Mouse (Mus musculus): ENCODE data around the gene Nfic. TPM values are rescaled to one million over a fixed set of nuclear protein-coding genes. Genes with fewer than 3 reads are reported as not detected.

Gene Nfic
- polyA plus RNA-seq, 1 experiment from 2014 or later, result 100.0 TPM

- H3K9me3 ChIP-seq (ENCODE audit: control insufficient read depth, low read length), result no peaks in the 10 kb centered on the region
- peaks cover 17% of the 10 kb centered on the region for H3K4me1 ChIP-seq (ENCODE audit: control insufficient read depth, insufficient read depth, low read length)
- peak overlapping the region; percentile 88 for H3K4me3 ChIP-seq (ENCODE audit: low read depth, low read length)
- H3K27me3 ChIP-seq (replicated peaks; ENCODE audit: control insufficient read depth, insufficient read depth, low read length), result no peaks in the 10 kb centered on the region
- DNase-seq (ENCODE audit: low spot score), result no peak
- ATAC-seq (ENCODE audit: low read depth), result no peak
- H3K9ac ChIP-seq (ENCODE audit: low read depth, low read length), result peak overlapping the region; percentile 95
- peaks cover 33% of the 10 kb centered on the region for H3K36me3 ChIP-seq (ENCODE audit: control insufficient read depth, insufficient read depth, low read length)
- WGBS, result 24% methylated on average over 6 of the region's 6 CpGs
- H3K4me2 ChIP-seq (ENCODE audit: low read depth, low read length), result peak overlapping the region; percentile 92
- H3K27ac ChIP-seq (replicated peaks; ENCODE audit: low read depth, low read length), result no peak overlapping the region
These were observed 78.7 kb downstream of the Nfic start for GRCm38 (mm10) chr10:81376561-81377361.

GRCm38 (mm10) chr10:81375322-81375721 lies 80.1 kb downstream of the Nfic start:
- Histone ChIP-seq H3K9me3 (ENCODE audit: control insufficient read depth, low read length) (no peaks in the 10 kb centered on the region), H3K36me3 (ENCODE audit: control insufficient read depth, insufficient read depth, low read length) (peaks cover 47% of the 10 kb centered on the region), H3K4me3 (ENCODE audit: low read depth, low read length) (no peak overlapping the region), H3K27me3 (replicated peaks; ENCODE audit: control insufficient read depth, insufficient read depth, low read length) (no peaks in the 10 kb centered on the region), H3K27ac (replicated peaks; ENCODE audit: low read depth, low read length) (no peak overlapping the region), H3K4me1 (ENCODE audit: control insufficient read depth, insufficient read depth, low read length) (peaks cover 17% of the 10 kb centered on the region), H3K9ac (ENCODE audit: low read depth, low read length) (no peak overlapping the region), H3K4me2 (ENCODE audit: low read depth, low read length) (no peak overlapping the region)
- ATAC-seq (ENCODE audit: low read depth), result no peak
- 95% methylated on average over 10 of the region's 10 CpGs for WGBS
- DNase-seq (ENCODE audit: low spot score), result no peak

- H3K9me3 ChIP-seq (ENCODE audit: control insufficient read depth, low read length), result no peaks in the 10 kb centered on the region
- no peak overlapping the region for H3K27ac ChIP-seq (replicated peaks; ENCODE audit: low read depth, low read length)
- H3K4me1 ChIP-seq (ENCODE audit: control insufficient read depth, insufficient read depth, low read length), result peaks cover 17% of the 10 kb centered on the region
- ATAC-seq (ENCODE audit: low read depth) (no peak), DNase-seq (ENCODE audit: low spot score) (no peak)
- 79% methylated on average over 6 of the region's 6 CpGs for WGBS
- no peak overlapping the region for H3K4me3 ChIP-seq (ENCODE audit: low read depth, low read length)
- no peak overlapping the region for H3K4me2 ChIP-seq (ENCODE audit: low read depth, low read length)
- no peak overlapping the region for H3K9ac ChIP-seq (ENCODE audit: low read depth, low read length)
- peaks cover 20% of the 10 kb centered on the region for H3K27me3 ChIP-seq (replicated peaks; ENCODE audit: control insufficient read depth, insufficient read depth, low read length)
- peaks cover 68% of the 10 kb centered on the region for H3K36me3 ChIP-seq (ENCODE audit: control insufficient read depth, insufficient read depth, low read length)
These were observed 88.3 kb downstream of the Nfic start for GRCm38 (mm10) chr10:81367207-81367495.

GRCm38 (mm10) chr10:81366477-81367206 lies 88.8 kb downstream of the Nfic start:
- H3K27me3 ChIP-seq (replicated peaks; ENCODE audit: control insufficient read depth, insufficient read depth, low read length), result peaks cover 20% of the 10 kb centered on the region
- no peaks in the 10 kb centered on the region for H3K9me3 ChIP-seq (ENCODE audit: control insufficient read depth, low read length)
- WGBS, result 74% methylated on average over 5 of the region's 6 CpGs
- no peak overlapping the region for H3K4me2 ChIP-seq (ENCODE audit: low read depth, low read length)
- H3K4me3 ChIP-seq (ENCODE audit: low read depth, low read length), result no peak overlapping the region
- DNase-seq (ENCODE audit: low spot score) (no peak), ATAC-seq (ENCODE audit: low read depth) (no peak)
- H3K27ac ChIP-seq (replicated peaks; ENCODE audit: low read depth, low read length), result no peak overlapping the region
- no peak overlapping the region for H3K9ac ChIP-seq (ENCODE audit: low read depth, low read length)
- H3K36me3 ChIP-seq (ENCODE audit: control insufficient read depth, insufficient read depth, low read length), result peaks cover 65% of the 10 kb centered on the region
- H3K4me1 ChIP-seq (ENCODE audit: control insufficient read depth, insufficient read depth, low read length), result peaks cover 17% of the 10 kb centered on the region

GRCm38 (mm10) chr10:81365672-81366476 lies 89.6 kb downstream of the Nfic start, which contains the start of gene 4930404N11Rik:
4930404N11Rik (minus strand) TSS chr10:81365816.
- Histone ChIP-seq H3K36me3 (ENCODE audit: control insufficient read depth, insufficient read depth, low read length) (peaks cover 57% of the 10 kb centered on the region), H3K4me2 (ENCODE audit: low read depth, low read length) (peak within 1 kb of the TSS; percentile 56), H3K4me1 (ENCODE audit: control insufficient read depth, insufficient read depth, low read length) (peaks cover 17% of the 10 kb centered on the region), H3K27ac (replicated peaks; ENCODE audit: low read depth, low read length) (no peak within 1 kb of the TSS), H3K27me3 (replicated peaks; ENCODE audit: control insufficient read depth, insufficient read depth, low read length) (peaks cover 20% of the 10 kb centered on the region), H3K9ac (ENCODE audit: low read depth, low read length) (peak within 1 kb of the TSS; percentile 55; the same call in 1 of the 2 replicates), H3K9me3 (ENCODE audit: control insufficient read depth, low read length) (no peaks in the 10 kb centered on the region), H3K4me3 (ENCODE audit: low read depth, low read length) (peak within 1 kb of the TSS; percentile 35)
- WGBS, result 22% methylated on average over 12 of the region's 12 CpGs
- ATAC-seq (ENCODE audit: low read depth) (peak; percentile 16; the same call in 1 of the 2 replicates), DNase-seq (ENCODE audit: low spot score) (no peak)

GRCm38 (mm10) chr10:81365073-81365472 lies 90.4 kb downstream of the Nfic start:
- ATAC-seq (ENCODE audit: low read depth), result peak; percentile 10; the same call in 1 of the 2 replicates
- 28% methylated on average over 4 of the region's 4 CpGs for WGBS
- Histone ChIP-seq H3K4me2 (ENCODE audit: low read depth, low read length) (peak overlapping the region; percentile 56; the same call in 1 of the 2 replicates), H3K4me1 (ENCODE audit: control insufficient read depth, insufficient read depth, low read length) (peaks cover 17% of the 10 kb centered on the region), H3K36me3 (ENCODE audit: control insufficient read depth, insufficient read depth, low read length) (peaks cover 49% of the 10 kb centered on the region), H3K27me3 (replicated peaks; ENCODE audit: control insufficient read depth, insufficient read depth, low read length) (peaks cover 20% of the 10 kb centered on the region), H3K9ac (ENCODE audit: low read depth, low read length) (no peak overlapping the region), H3K4me3 (ENCODE audit: low read depth, low read length) (no peak overlapping the region), H3K9me3 (ENCODE audit: control insufficient read depth, low read length) (no peaks in the 10 kb centered on the region), H3K27ac (replicated peaks; ENCODE audit: low read depth, low read length) (no peak overlapping the region)
- no peak for DNase-seq (ENCODE audit: low spot score)

- WGBS, result 17% methylated on average over 20 of the region's 28 CpGs
- peaks cover 45% of the 10 kb centered on the region for H3K36me3 ChIP-seq (ENCODE audit: control insufficient read depth, insufficient read depth, low read length)
- H3K4me3 ChIP-seq (ENCODE audit: low read depth, low read length), result peak overlapping the region; percentile 35
- no peaks in the 10 kb centered on the region for H3K9me3 ChIP-seq (ENCODE audit: control insufficient read depth, low read length)
- H3K27me3 ChIP-seq (replicated peaks; ENCODE audit: control insufficient read depth, insufficient read depth, low read length), result peaks cover 20% of the 10 kb centered on the region
- peaks cover 17% of the 10 kb centered on the region for H3K4me1 ChIP-seq (ENCODE audit: control insufficient read depth, insufficient read depth, low read length)
- H3K4me2 ChIP-seq (ENCODE audit: low read depth, low read length), result peak overlapping the region; percentile 56
- ATAC-seq (ENCODE audit: low read depth) (no peak), DNase-seq (ENCODE audit: low spot score) (no peak)
- peak overlapping the region; percentile 55 for H3K9ac ChIP-seq (ENCODE audit: low read depth, low read length)
- no peak overlapping the region for H3K27ac ChIP-seq (replicated peaks; ENCODE audit: low read depth, low read length)
These were observed 90.8 kb downstream of the Nfic start for GRCm38 (mm10) chr10:81364666-81365065.

Data from embryonic facial prominence, embryonic 14.5 days (tissue).